Mouse (Mus musculus): ENCODE measurements at regions not wholly inside any gene's neighbourhood (a gene's known extent, or its start where the extent isn't known, plus 50 kb on each side); places are given as distances from the start of the nearest gene placed in this dataset.

DNA sequence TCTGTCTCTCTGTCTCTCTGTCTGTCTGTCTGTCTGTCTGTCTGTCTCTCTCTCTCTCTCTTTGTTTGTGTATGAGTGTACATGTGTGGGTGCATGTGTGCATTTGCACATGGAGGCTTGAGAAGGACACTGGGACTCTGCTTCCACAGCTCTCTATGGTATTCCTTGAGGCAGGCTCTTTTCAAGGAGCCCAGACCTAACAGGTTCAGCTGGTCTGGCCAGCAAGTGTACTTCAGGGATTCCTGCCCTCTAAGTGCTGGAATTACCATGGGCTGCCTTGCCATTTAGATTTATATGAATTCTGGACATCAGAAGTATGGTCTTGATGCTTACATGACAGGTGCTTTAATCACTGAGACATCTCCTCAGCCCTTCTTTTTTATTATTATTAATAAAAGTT, 274.4 kb downstream of the Tmem38b start:
- no peak for ATAC-seq (replicated peaks in 1 of 2; ENCODE audit: insufficient read depth in 1 of 2, low FRiP score in 2 of 2, low TSS enrichment in 1 of 2, low read depth in 1 of 2, poor library complexity in 2 of 2, severe bottlenecking in 2 of 2)

DNA sequence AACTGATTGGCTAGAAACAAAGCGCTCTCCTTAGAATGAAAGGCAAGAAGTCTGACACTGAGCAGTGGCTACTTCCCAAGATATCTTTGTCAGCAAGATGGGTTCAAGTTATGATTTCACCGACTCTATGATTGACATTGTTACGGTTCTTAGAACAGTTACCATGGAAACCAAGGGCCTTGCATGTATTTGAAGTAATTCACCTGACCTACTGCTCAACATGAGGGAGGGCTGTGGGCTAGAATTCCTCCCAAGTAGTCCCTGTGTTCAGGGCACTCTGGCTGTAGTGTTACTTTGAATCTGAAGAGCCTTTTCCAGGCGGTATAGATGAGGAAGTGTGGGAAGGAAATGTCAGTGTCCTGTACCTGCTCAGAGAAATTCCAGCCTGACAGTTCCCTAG, 281.1 kb downstream of the Tmem38b start:
- no peak for ATAC-seq (replicated peaks in 1 of 2; ENCODE audit: insufficient read depth in 1 of 2, low FRiP score in 2 of 2, low TSS enrichment in 1 of 2, low read depth in 1 of 2, poor library complexity in 2 of 2, severe bottlenecking in 2 of 2)

DNA sequence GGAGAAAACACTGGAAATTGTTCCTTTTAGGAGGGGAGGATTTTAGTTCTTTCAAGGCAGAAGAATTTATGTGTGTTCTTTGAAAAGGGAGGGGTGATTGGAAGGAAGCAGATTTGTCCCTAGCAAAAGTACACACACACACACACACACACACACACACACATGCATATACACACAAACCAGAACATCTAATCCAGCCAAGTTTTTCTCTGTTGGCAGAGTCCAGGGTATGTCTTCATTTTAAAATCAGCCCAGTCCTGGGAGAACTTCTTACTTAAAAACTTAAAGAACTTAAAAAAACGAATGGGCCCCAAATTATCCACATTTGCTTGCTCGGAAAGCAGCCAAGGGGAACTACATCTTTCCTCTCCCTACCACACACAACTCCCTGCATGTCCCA, 290.5 kb downstream of the Tmem38b start:
- ATAC-seq (replicated peaks in 1 of 2; ENCODE audit: insufficient read depth in 1 of 2, low FRiP score in 2 of 2, low TSS enrichment in 1 of 2, low read depth in 1 of 2, poor library complexity in 2 of 2, severe bottlenecking in 2 of 2), result no peak

DNA sequence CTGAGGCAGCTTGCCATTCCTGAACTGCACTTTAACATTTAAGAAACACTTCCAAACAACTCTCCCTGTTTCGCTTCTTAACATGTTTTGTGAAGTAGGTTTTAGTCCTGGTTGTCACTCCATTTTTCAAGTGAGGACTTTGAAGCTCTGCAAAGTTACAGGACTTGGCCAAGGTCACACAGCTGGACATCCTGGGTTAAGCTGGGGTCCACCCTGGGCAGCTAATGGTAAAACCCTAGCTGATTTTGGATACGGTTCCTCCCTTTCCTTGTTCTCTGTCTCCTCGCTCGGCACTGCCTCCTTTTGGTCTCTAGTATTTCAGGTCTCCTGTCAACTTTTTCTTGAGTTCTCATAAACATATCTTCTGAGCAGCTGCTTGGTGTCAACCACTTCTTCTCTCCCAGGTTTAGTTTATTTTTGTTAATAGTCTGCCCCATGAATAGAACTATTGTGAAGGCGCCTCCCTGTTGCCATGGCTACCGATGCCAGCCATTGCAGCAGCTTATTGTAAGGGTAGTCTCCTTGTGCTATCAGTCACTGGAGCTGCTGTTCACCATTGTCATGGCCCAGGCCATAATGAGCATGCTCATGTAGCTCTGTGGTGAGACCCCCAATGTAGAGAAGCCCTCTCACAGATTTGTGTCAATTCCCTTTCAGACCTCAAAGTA, 292.5 kb downstream of the Tmem38b start:
- ATAC-seq (replicated peaks in 1 of 2; ENCODE audit: insufficient read depth in 1 of 2, low FRiP score in 2 of 2, low TSS enrichment in 1 of 2, low read depth in 1 of 2, poor library complexity in 2 of 2, severe bottlenecking in 2 of 2), result no peak

DNA sequence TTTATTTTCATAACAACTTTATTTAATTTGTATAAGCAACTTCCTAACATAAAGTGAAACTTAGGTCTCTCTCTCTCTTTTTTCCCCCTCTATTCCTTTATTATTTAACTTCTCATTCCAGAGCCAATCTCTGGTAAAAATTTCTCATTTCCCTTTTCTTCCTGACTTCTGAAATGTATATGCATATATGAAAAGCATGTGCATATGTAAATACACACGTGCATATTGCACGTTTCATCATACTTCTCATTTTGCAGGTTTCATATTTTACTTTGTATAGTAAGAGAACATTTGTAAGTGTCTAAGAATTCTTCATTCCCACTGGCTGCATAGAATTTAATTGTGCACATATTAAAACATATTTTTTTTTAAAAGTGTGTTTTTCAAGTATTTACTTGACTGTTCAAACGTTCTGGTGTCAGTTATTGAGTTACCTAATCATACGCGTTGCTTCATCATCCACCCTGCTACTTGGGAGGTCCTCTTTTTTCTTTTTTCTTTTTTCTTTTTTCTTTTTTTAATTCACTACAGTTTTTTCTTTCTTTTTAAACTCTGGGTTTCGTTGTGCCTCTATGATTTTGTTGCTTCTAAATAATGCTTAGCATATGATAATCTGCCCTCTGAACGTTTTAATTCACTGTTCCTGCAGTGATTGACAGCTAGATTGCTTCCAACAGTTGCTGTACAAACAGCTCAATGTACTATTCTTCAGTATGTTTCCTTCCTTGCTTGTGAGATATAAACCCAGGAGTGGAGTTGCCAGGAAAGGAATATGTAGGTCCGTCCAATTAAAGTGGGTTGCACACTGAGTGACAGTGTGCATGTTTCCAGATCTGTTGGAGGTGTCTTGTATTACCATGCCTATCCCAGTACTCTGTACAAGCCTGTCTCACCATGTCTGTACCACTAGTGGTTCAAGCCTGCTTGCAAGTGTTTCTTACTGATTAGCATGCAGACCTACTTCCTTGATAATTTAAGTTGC, 303.2 kb downstream of the Tmem38b start:
- ATAC-seq (replicated peaks in 1 of 2; ENCODE audit: insufficient read depth in 1 of 2, low FRiP score in 2 of 2, low TSS enrichment in 1 of 2, low read depth in 1 of 2, poor library complexity in 2 of 2, severe bottlenecking in 2 of 2), result no peak

DNA sequence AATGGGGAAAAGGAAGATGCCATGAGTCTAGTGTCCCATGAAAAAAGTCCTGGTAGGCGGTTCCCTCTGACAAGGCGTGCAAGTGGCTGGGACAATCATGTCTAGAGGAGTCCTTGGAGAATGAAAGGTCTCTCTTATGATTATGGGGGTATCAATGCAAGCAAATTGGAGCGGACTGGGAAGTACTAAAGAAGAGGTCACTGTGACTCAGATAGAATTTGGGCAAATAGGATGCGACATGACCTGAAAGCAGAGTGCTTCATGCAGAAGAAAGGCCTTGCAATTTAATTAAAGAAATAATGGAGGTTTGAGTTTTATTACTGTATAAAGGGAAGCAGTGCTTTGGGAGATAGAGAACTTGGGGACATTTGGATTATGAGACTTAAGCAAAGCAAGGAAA, 330.3 kb downstream of the Tmem38b start:
- no peak for ATAC-seq (replicated peaks in 1 of 2; ENCODE audit: insufficient read depth in 1 of 2, low FRiP score in 2 of 2, low TSS enrichment in 1 of 2, low read depth in 1 of 2, poor library complexity in 2 of 2, severe bottlenecking in 2 of 2)

DNA sequence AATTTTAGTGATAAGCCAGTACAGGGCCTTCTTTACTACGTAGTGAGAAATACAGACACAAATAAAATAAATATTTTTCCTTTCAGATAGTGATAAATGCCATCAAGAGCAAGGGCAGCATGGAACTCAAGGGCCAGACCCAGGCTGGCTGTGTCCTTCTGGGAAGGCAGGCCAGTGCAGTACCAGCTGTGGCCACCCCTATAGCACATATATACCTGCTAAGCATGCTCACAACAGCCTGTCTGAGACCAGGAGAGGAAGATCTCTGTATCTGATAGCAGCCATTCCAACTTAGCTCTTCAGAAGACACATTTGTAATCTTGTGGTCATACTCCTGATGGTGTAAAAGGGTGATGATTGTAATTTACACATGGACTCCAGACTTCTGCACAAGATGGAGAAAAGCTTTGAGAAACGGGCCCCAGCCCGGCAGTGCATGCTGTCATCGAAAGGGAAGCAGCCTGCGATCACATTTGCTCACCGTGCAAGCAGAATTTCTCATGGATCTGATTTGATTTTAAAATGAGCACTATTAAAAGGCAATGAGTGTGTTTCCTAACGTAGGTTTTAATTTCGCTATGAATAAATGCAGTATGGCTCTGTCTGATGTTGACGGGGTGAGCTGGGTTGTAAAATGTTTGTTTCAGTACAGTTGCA, 335.6 kb downstream of the Tmem38b start:
- no peak for ATAC-seq (replicated peaks in 1 of 2; ENCODE audit: insufficient read depth in 1 of 2, low FRiP score in 2 of 2, low TSS enrichment in 1 of 2, low read depth in 1 of 2, poor library complexity in 2 of 2, severe bottlenecking in 2 of 2)

DNA sequence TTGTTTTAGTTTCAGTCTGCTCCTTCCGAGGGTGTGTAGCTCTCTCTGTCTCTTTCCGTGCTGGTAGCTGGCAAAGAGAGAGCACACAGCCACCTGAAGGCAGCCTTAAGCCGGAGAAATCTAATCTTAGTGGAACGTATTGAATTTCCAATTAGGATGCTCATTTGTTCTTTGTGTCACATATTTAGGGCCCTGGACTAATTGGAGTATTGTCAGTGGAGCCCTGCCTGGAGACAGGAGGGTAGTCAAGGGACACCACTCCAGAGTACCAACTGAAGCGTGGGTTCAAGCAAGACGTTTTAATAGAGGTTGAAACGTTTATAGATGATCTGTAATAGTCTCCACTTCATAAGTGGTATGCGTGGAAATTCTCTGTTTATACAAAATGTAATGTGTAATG, 336.5 kb downstream of the Tmem38b start:
- no peak for ATAC-seq (replicated peaks in 1 of 2; ENCODE audit: insufficient read depth in 1 of 2, low FRiP score in 2 of 2, low TSS enrichment in 1 of 2, low read depth in 1 of 2, poor library complexity in 2 of 2, severe bottlenecking in 2 of 2)

DNA sequence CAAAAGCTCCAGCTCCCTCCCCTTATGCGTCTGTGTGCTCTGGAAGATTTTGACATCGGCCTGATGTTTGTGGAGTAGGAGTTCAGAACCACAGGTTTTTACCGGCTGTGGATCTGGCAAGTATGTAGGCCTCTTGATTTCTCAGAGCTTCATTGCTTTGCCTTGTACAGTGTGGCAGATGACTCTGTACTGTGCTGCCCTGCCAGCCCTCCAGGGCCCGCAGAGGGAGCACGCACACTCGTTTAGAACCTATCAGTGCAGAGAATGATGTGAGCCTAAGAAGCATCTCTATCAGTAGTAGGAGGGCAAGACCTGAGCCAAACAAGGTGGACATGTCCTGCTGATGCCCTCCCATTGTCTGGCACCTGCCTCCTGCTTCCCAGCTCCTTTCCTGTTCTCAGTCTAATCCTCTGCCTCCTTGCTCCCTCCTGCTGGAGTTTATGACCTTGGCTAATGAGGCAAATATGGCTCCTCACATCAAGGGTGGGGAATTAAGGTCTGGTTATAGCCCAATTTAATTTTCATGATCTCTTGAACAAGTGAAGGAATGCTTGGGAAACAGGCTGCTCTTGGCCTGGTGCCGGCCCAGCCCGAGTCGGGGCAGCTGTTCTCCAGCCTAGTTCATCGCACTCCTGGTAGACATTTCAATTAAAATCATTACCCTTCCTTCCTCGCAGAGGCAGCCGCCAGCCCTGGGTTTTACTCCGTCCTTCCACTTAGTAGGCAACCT, 344.5 kb downstream of the Tmem38b start:
- no peak for ATAC-seq (replicated peaks in 1 of 2; ENCODE audit: insufficient read depth in 1 of 2, low FRiP score in 2 of 2, low TSS enrichment in 1 of 2, low read depth in 1 of 2, poor library complexity in 2 of 2, severe bottlenecking in 2 of 2)

DNA sequence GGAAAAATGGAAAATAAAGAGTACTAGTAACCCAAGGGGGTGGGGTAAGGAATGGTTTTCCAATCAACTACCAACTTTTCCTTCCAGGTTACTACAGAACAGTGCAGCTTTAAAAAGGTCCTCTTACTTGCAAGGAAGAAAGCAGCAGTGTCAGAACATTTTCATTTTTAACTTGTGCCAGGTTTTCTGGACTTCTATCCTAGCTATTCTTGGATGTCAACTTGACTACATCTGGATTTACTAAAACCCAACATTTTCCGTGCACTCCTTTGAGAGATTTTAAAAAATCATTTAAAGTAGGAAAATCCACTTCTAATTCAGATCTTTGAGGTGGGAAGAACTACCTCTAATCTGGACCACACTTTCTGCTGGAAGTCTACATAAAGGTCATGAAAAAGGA, 358.4 kb downstream of the Tmem38b start:
- ATAC-seq (replicated peaks in 1 of 2; ENCODE audit: insufficient read depth in 1 of 2, low FRiP score in 2 of 2, low TSS enrichment in 1 of 2, low read depth in 1 of 2, poor library complexity in 2 of 2, severe bottlenecking in 2 of 2), result no peak

DNA sequence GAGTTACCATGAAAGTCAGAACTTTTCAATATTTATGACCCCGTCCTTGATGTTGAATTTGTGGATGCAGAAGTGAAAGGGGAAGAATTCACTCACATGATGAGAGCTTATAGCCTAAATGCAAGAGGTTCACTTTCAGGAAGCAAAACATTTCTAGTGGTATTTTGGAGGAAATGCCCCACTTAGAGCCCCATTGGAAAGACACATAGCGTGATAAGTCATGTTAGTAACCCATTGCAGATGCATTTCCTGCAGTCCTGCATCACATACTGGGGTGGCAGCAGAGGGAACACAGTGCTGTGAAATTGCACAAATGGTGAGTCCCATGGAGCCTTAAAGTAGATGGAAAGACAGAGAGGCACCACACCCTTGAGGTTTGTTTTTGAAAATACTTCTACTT, 369.9 kb downstream of the Tmem38b start:
- ATAC-seq (replicated peaks in 1 of 2; ENCODE audit: insufficient read depth in 1 of 2, low FRiP score in 2 of 2, low TSS enrichment in 1 of 2, low read depth in 1 of 2, poor library complexity in 2 of 2, severe bottlenecking in 2 of 2), result peak; percentile 21 to 67; a peak in 3 of 4 replicates

DNA sequence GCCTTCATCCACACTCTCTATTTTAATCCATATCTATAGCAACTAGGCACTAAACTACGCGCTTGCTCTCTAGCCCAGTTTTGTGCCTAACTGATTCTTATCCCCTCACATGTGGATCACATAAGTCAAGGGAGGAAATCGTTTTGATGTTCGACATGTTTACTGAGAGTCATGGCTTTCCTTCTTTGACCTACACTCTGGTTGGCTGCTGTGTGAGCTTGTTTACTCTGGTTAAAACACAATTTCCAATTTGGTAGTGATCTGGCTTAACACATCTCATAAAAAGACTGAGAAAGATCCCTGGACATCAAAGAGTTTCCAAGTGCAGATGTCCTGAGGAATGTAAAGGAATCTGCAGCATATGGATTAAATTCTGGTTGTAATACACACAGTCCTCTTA, 376.6 kb downstream of the Tmem38b start:
- no peak for ATAC-seq (replicated peaks in 1 of 2; ENCODE audit: insufficient read depth in 1 of 2, low FRiP score in 2 of 2, low TSS enrichment in 1 of 2, low read depth in 1 of 2, poor library complexity in 2 of 2, severe bottlenecking in 2 of 2)

DNA sequence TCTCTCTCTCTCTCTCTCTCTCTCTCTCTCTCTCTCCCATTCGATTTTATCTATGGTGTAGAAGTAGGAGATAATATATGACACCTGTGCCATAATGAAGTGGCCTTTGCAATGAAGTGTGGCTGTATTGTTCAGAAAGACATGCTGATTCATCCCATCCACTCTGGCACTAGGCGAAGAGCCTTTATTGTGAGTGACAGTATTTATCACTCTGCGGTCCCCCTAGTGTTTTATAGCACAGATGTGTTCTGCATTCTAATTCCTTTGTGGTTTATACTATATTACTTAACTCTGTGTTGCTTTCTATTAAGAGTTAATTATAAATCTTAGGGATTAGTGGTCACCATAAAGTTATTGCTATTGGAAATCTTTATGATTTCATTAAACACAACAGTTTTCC, 398.7 kb downstream of the Tmem38b start:
- ATAC-seq (replicated peaks in 1 of 2; ENCODE audit: insufficient read depth in 1 of 2, low FRiP score in 2 of 2, low TSS enrichment in 1 of 2, low read depth in 1 of 2, poor library complexity in 2 of 2, severe bottlenecking in 2 of 2), result no peak

Data from hematopoietic stem cell, adult 5-6 weeks (primary cell).